Mouse (Mus musculus) megakaryocyte, embryonic 14.5 days (primary cell): Measurements from ENCODE around the gene Spats1. TPM values are rescaled to one million over a fixed set of nuclear protein-coding genes. Genes with fewer than 3 reads are reported as not detected.

Experiments
- H3K27me3 ChIP-seq: replicated peaks from 2 replicates; pipeline ENCODE3; 2012; ENCODE audit warnings: inconsistent platforms
- H3K36me3 ChIP-seq: replicated peaks from 2 replicates; pipeline ENCODE3; 2012; ENCODE audit warnings: low read length, inconsistent platforms, mixed read lengths
- H3K4me1 ChIP-seq: 2 replicates; pipeline ENCODE4 v1.6.1; 2012; ENCODE audit warnings: inconsistent platforms
- H3K4me3 ChIP-seq: replicated peaks from 2 replicates; pipeline ENCODE3; 2012; ENCODE audit warnings: moderate library complexity, mild to moderate bottlenecking, inconsistent platforms
- H3K9me3 ChIP-seq: 2 replicates; pipeline ENCODE4 v1.6.1; 2012; ENCODE audit warnings: inconsistent platforms
- FLI1 ChIP-seq: IDR thresholded peaks from 2 replicates; pipeline ENCODE4 v1.6.1; 2012; ENCODE audit warnings: low read length, inconsistent platforms, mixed read lengths
- GATA1 ChIP-seq: IDR thresholded peaks from 3 replicates; pipeline ENCODE4 v1.6.1; 2012; ENCODE audit warnings: mixed read lengths, low read length, inconsistent platforms, borderline replicate concordance
- polyA plus RNA-seq: library from polyadenylated mRNA; stranded (reverse); fragments of >175 nt; gene quantifications from 2 replicates; pipeline ENCODE4 v1.2.3, GENCODE M21; 2012; ENCODE audit warnings: low replicate concordance; ENCODE audit not compliant: insufficient read depth

Spats1 gene
- polyA plus RNA-seq, 1 experiment, result 0.34 TPM

DNA sequence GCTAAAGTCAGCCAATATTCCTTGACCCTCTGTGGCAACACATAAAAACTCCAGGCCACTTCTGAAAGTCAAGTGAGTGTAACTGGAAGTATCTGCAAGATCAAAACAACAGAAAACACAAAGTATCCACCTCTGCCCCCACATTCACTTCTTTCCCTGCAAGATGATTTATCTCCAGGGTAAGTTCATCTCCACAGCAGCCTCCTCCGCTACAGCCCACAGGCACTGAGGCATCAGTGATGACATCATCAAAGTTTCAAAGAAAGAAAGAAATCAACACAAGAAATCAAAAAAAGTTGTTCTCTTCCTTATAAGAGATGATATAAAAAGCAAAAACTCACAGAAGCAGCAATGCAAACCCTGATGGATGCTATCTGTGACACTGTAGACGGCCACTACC, 66.5 kb downstream of the Spats1 start:
- Histone ChIP-seq H3K4me1 (no peaks in the 10 kb centered on the region; the same call in 1 of the 2 replicates), H3K36me3 (peaks cover 96% of the 10 kb centered on the region), H3K4me3 (no peak overlapping the region), H3K27me3 (no peaks in the 10 kb centered on the region), H3K9me3 (no peaks in the 10 kb centered on the region)
- TF ChIP-seq GATA1 (no peak), FLI1 (no peak)

DNA sequence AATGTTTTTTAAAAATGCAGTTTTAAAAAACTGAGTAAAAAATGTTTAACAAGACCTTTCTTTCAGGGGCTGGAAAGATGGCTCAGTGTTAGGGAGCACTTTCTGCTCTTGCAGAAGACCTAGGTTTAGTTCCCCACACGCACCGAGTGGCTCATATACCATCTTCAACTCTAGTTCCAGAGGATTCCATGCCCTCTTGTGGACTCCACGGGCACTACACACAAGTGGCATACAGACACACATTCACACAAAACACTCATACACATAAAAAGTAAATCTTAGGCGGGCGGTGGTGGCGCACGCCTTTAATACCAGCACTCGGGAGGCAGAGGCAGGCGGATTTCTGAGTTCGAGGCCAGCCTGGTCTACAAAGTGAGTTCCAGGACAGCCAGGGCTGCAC, 68.9 kb downstream of the Spats1 start:
- Histone ChIP-seq H3K4me3 (no peak overlapping the region), H3K9me3 (no peaks in the 10 kb centered on the region), H3K36me3 (peaks cover 95% of the 10 kb centered on the region), H3K27me3 (no peaks in the 10 kb centered on the region), H3K4me1 (peaks cover 4% of the 10 kb centered on the region)
- TF ChIP-seq GATA1 (no peak), FLI1 (no peak)

DNA sequence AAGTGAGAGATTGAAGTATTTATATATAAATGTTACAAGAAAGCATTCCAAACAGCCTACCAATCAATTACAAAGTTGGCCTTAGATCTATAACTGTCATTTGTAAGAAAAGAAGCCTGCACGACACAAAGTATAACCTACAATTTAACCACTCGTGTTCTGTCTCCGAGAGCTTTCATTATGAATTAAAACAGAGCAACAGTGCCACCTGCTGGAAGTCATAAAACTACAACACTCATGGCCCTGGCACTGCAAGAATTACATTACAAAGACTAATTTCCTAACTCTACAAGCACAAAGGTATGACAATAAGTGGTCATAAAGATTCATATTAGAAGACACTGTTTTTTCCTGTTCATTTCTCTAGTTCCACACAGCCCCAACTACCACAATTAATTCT, 72.0 kb downstream of the Spats1 start:
- H3K36me3 ChIP-seq, result peaks cover 91% of the 10 kb centered on the region
- TF ChIP-seq FLI1 (no peak), GATA1 (no peak)

DNA sequence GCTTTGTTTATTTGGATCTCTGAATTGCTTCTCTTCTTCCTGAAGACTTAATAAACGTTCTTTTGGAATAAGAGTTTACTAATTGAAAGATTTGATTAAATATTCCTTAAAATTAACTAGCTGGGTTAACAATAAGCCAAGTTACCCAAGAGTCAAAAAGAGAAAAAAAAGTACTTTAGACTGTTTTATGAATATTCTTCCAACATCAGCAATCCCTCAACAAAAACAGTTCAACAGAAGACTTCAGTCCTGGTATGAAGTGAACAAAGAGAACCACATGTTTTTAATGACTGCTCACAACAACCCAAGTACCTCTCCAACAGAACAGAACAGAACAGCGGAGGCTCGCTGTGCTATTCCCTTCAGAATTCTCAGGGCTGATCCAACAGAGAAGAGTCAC, 72.6 kb downstream of the Spats1 start:
- TF ChIP-seq GATA1 (no peak), FLI1 (no peak)
- Histone ChIP-seq H3K36me3 (peaks cover 91% of the 10 kb centered on the region), H3K27me3 (no peaks in the 10 kb centered on the region), H3K4me3 (no peak overlapping the region), H3K4me1 (peaks cover 23% of the 10 kb centered on the region), H3K9me3 (no peaks in the 10 kb centered on the region)

More for the DNA sequence above, 72.0 kb downstream of the Spats1 start:
- H3K4me3 ChIP-seq, result no peak overlapping the region
- H3K4me1 ChIP-seq, result peaks cover 20% of the 10 kb centered on the region
- H3K9me3 ChIP-seq, result no peaks in the 10 kb centered on the region
- H3K27me3 ChIP-seq, result no peaks in the 10 kb centered on the region

DNA sequence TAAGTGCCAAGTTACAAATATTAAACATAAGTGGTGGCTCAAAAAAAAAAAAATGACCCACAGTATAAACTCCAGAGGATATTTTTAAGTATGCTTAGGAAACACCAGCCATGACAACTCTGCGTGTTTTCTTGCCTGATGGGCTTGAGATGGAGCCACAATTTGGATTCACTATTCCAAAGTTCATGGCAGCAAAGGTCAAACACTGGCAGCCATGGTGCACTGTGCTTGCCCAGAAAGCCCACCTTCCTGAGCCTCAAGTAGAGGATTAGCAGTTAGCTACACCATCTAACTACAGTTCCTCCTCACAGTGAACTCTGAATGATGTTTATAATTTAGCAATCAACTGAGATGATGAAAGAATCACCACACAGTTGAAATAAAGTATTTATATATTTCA, 73.1 kb downstream of the Spats1 start:
- H3K9me3 ChIP-seq, result no peaks in the 10 kb centered on the region
- H3K27me3 ChIP-seq, result no peaks in the 10 kb centered on the region
- TF ChIP-seq GATA1 (no peak), FLI1 (no peak)
- H3K4me3 ChIP-seq, result no peak overlapping the region
- H3K36me3 ChIP-seq, result peaks cover 89% of the 10 kb centered on the region
- H3K4me1 ChIP-seq, result peaks cover 23% of the 10 kb centered on the region

DNA sequence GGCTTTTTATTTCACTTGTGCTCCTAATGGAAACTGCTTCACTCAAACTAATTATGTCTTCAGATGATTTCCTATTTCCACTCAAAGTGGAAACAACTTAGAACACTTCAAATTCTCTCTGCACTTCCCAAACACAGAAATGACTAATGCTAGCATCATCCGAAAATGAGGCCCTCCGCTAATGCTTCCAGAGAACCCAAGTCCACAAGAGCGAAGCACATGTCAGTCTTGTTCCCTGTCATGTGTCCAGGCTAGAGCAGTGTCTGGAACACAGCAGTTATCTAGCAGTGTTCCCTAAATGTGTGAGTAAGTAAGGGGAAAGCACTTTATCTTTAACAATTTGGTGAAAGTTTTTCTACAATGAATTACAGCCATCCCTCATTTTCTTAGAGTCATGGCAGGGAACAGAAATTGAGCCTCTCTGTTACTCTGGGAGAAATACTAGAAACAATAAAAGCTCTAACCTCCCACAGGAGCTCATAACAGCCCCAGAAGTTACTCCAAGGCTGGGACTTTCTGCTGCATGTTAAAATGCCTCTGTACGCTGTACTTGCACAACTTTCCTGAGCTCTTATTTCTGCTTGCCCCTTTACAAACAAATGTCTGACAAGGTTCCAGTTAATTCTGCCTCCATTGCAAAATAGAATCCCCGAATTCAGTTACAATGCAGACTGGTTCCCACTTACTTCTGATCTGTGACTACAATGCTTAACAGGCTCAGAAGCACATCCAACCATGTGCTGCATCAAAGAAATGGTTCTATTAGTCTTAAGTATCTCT, 73.9 kb downstream of the Spats1 start:
- no peaks in the 10 kb centered on the region for H3K27me3 ChIP-seq
- H3K36me3 ChIP-seq, result peaks cover 87% of the 10 kb centered on the region
- H3K4me1 ChIP-seq, result peaks cover 23% of the 10 kb centered on the region
- no peak for TF ChIP-seq FLI1
- no peak for TF ChIP-seq GATA1
- H3K4me3 ChIP-seq, result no peak overlapping the region
- H3K9me3 ChIP-seq, result no peaks in the 10 kb centered on the region

DNA sequence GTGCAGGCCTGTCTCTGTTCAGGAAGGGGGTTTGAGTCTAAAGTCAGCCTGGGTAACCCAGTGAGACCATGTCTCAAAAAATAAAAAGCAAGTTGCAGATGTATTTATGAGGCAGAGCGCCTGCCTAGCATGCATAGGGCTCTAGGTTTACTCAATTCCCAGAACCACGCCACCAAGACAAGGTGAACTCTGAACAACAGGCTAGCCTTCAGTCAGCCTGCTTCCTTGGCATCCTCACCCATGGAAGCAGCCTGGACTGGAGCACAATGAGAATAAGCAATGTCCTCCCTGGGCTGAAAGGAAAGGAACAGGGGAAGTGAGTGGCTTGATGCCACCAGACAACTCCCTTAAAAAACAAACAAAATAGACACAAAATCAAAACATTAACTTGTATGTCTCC, 77.2 kb downstream of the Spats1 start:
- Histone ChIP-seq H3K9me3 (no peaks in the 10 kb centered on the region), H3K27me3 (no peaks in the 10 kb centered on the region), H3K4me1 (peaks cover 23% of the 10 kb centered on the region), H3K4me3 (no peak overlapping the region), H3K36me3 (peaks cover 78% of the 10 kb centered on the region)
- TF ChIP-seq GATA1, result no peak
- TF ChIP-seq FLI1, result no peak

DNA sequence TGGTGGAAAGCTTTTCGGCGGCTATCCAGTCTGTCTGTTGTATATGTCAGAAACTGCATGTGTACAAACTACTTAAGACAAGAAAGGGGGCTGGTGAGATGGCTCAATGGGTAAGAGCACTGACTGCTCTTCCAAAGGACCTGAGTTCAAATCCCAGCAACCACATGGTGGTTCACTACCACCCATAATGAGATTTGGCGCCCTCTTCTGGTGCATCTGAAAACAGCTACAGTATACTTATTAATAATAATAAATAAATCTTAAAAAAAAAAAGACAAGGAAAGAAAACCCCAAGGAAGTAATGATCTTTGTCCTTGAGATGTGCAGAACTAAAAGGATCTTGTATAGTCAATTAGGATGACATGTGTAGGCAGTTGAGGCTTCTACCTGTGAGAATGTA, 77.7 kb downstream of the Spats1 start:
- Histone ChIP-seq H3K4me3 (no peak overlapping the region), H3K9me3 (no peaks in the 10 kb centered on the region), H3K27me3 (no peaks in the 10 kb centered on the region), H3K36me3 (peaks cover 78% of the 10 kb centered on the region), H3K4me1 (peaks cover 23% of the 10 kb centered on the region)
- no peak for TF ChIP-seq GATA1
- TF ChIP-seq FLI1, result no peak

DNA sequence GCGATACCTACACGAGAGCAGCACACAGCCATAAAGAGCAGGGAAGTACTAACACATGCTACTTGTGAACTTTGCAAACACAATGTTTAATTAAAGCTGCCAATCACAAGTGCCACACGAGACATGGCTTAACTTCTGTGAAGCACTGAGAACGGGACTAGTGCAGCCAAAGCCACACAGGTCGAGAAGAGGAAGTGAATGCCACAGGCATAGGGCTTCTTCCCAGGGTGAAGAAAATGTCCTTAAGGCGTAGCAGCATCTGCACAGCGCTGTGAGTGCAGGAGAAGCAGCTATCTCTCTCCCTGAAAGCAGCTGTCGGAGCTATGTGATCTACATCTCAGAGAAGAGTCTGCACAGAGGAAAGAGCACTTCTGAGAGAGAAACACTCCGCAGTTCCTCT, 80.6 kb downstream of the Spats1 start:
- no peak overlapping the region for H3K4me3 ChIP-seq
- H3K4me1 ChIP-seq, result peaks cover 3% of the 10 kb centered on the region; the same call in 1 of the 2 replicates
- no peaks in the 10 kb centered on the region for H3K9me3 ChIP-seq
- no peaks in the 10 kb centered on the region for H3K27me3 ChIP-seq
- H3K36me3 ChIP-seq, result peaks cover 78% of the 10 kb centered on the region
- TF ChIP-seq GATA1 (no peak), FLI1 (no peak)

DNA sequence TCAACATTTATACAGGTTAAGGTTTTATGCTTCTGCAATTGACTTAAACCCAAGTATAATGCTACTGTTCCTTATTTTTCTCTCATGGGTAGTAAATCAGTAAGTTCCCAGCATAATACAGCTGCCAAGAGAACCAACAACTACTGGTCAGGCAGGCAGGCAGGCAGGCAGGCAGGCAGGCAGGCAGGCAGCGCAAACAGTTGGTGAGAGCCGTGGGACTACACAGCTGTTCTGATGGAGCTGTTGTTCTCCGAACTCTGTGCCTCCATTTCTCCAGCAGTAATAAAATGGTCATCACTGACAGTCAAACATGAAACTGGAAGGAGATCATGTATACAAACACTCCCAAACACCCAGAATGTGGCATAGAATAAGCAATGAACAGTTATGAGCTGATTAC, 81.5 kb downstream of the Spats1 start:
- H3K9me3 ChIP-seq, result no peaks in the 10 kb centered on the region
- H3K27me3 ChIP-seq, result no peaks in the 10 kb centered on the region
- H3K4me3 ChIP-seq, result no peak overlapping the region
- peaks cover 3% of the 10 kb centered on the region; the same call in 1 of the 2 replicates for H3K4me1 ChIP-seq
- H3K36me3 ChIP-seq, result peaks cover 77% of the 10 kb centered on the region
- TF ChIP-seq GATA1, result no peak

Other genes with a start within 250 kb of the Spats1 start
- 2.4 and 5.3 TPM in 2 replicates for gene Cdc5l, start 41.7 kb downstream of the Spats1 start, polyA plus RNA-seq
- gene Aars2, start 31.4 kb upstream of the Spats1 start, polyA plus RNA-seq, result 12.6 and 19.9 TPM in 2 replicates
- 0.12 TPM in 1 of 2 replicates, not detected in the other for gene Tcte1, start 48.0 kb upstream of the Spats1 start, polyA plus RNA-seq
- gene Tmem151b, start 74.3 kb upstream of the Spats1 start, polyA plus RNA-seq, result 0.93 and 1.1 TPM in 2 replicates
- gene Nfkbie, start 80.3 kb upstream of the Spats1 start, polyA plus RNA-seq, result 9.1 and 12.3 TPM in 2 replicates
- 24.8 and 30.6 TPM in 2 replicates for gene Slc35b2, start 88.5 kb upstream of the Spats1 start, polyA plus RNA-seq
- 292 and 435 TPM in 2 replicates for gene Hsp90ab1, start 97.9 kb upstream of the Spats1 start, polyA plus RNA-seq
- 24.7 TPM in 1 of 2 replicates, not detected in the other for gene Slc29a1, start 124.2 kb upstream of the Spats1 start, polyA plus RNA-seq
- gene Mymx, start 126.7 kb upstream of the Spats1 start, polyA plus RNA-seq, result not detected in 2 replicates
- gene Capn11, start 183.9 kb upstream of the Spats1 start, polyA plus RNA-seq, result not detected in 2 replicates
- 106 and 372 TPM in 2 replicates for gene Mrpl14, start 210.9 kb upstream of the Spats1 start, polyA plus RNA-seq
- gene Tmem63b, start 211.5 kb upstream of the Spats1 start, polyA plus RNA-seq, result 22.7 and 26.5 TPM in 2 replicates